Mouse (Mus musculus) ES-Bruce4 (cell line): ENCODE results near the gene Spata5. TPM values are rescaled to one million over a fixed set of nuclear protein-coding genes. Genes with fewer than 3 reads are reported as not detected.
A peak's percentile ranks its signal among the peaks of the same experiment; 100 is the strongest.

ENCODE experiments used
- H3K27ac ChIP-seq: 2 replicates; pipeline ENCODE4 v1.5.1; 2012; ENCODE audit warnings: low read length, inconsistent platforms; ENCODE audit not compliant: insufficient read depth
- H3K27me3 ChIP-seq: 2 replicates; pipeline ENCODE4 v1.6.1; 2012; ENCODE audit warnings: mild to moderate bottlenecking, low read length, inconsistent platforms; ENCODE audit not compliant: control insufficient read depth, poor library complexity, insufficient read depth, severe bottlenecking
- H3K36me3 ChIP-seq: 2 replicates; pipeline ENCODE4 v1.6.1; 2012; ENCODE audit warnings: inconsistent platforms, mild to moderate bottlenecking, low read length, moderate library complexity; ENCODE audit not compliant: control insufficient read depth, poor library complexity, insufficient read depth, severe bottlenecking
- H3K4me1 ChIP-seq: one replicate; pipeline ENCODE4 v1.8.1; 2011; ENCODE audit warnings: low read length; ENCODE audit not compliant: control insufficient read depth, insufficient read depth
- H3K4me3 ChIP-seq: 2 replicates; pipeline ENCODE4 v1.5.1; 2011; ENCODE audit warnings: low read depth, mild to moderate bottlenecking, low read length
- H3K9ac ChIP-seq: 2 replicates; pipeline ENCODE4 v1.6.1; 2012; ENCODE audit warnings: low read depth, mild to moderate bottlenecking, inconsistent platforms; ENCODE audit not compliant: poor library complexity, severe bottlenecking
- H3K9me3 ChIP-seq: replicated peaks from 2 replicates; pipeline ENCODE4 v1.6.1; 2012; ENCODE audit warnings: mild to moderate bottlenecking, low read length, inconsistent platforms; ENCODE audit not compliant: control insufficient read depth, poor library complexity, insufficient read depth, severe bottlenecking
- CTCF ChIP-seq: IDR thresholded peaks from one replicate; pipeline ENCODE4 v1.8.1; 2011; ENCODE audit warnings: low read depth, low read length
- EP300 ChIP-seq: IDR thresholded peaks from 2 replicates; pipeline ENCODE4 v1.6.1; 2011; ENCODE audit warnings: low read depth, low read length; ENCODE audit not compliant: insufficient read depth
- POLR2A ChIP-seq: IDR thresholded peaks from one replicate; pipeline ENCODE4 v1.8.1; 2011; ENCODE audit warnings: low read length; ENCODE audit not compliant: insufficient read depth
- polyA plus RNA-seq: library from polyadenylated mRNA; stranded (reverse); fragments of >200 nt; gene quantifications from 2 replicates; pipeline ENCODE4 v1.2.4, GENCODE M21; 2011; ENCODE audit warnings: low read depth; ENCODE audit not compliant: missing spikeins, insufficient read depth, insufficient read length

Gene Spata5
- polyA plus RNA-seq, 1 experiment: 56.6 TPM

DNA sequence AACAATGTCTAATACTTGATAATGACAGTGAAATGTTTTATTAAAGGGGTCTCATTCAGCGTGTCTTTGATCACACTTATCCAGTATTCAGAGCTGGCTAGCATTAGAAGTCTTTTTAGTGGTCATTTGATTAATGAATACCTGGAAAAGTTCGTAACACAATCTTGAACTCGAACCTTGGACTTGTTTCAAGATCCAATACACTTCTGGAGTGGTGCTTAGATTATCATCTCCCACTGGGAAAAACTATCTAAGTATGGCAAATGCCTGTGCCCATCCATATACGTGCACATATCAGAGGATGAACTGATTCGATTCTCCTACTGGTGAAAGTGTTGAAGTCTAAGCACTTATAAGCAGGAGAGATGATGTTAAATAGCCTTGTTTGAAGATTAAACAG is 1.4 kb upstream of the Spata5 start:
- TF ChIP-seq CTCF: no peak
- TF ChIP-seq POLR2A: no peak
- no peak for TF ChIP-seq EP300
- no peak overlapping the region for H3K4me3 ChIP-seq

GRCm38 (mm10) chr3:37418961-37419457 is 687 bp upstream of the Spata5 start:
- Histone ChIP-seq H3K27me3 (no peaks in the 10 kb centered on the region), H3K4me3 (peak overlapping the region; percentile 92), H3K36me3 (no peaks in the 10 kb centered on the region; the same call in 1 of the 2 replicates), H3K9me3 (no peaks in the 10 kb centered on the region), H3K4me1 (no peaks in the 10 kb centered on the region), H3K9ac (peak overlapping the region; percentile 77), H3K27ac (peak overlapping the region; percentile 32)
- TF ChIP-seq CTCF (no peak), EP300 (no peak), POLR2A (no peak)

More for the DNA sequence above, 1.4 kb upstream of the Spata5 start:
- no peaks in the 10 kb centered on the region for H3K27me3 ChIP-seq
- H3K27ac ChIP-seq: no peak overlapping the region
- H3K4me1 ChIP-seq: no peaks in the 10 kb centered on the region
- H3K9me3 ChIP-seq: no peaks in the 10 kb centered on the region
- H3K9ac ChIP-seq: peak overlapping the region; percentile 77
- H3K36me3 ChIP-seq: no peaks in the 10 kb centered on the region; the same call in 1 of the 2 replicates

GRCm38 (mm10) chr3:37420072-37420471 is 376 bp downstream of the Spata5 start, which contains the start of gene Nudt6:
TSS of gene Nudt6 (minus strand) at chr3:37420211.
- H3K36me3 ChIP-seq: no peaks in the 10 kb centered on the region; the same call in 1 of the 2 replicates
- peak within 1 kb of the TSS; percentile 92 for H3K4me3 ChIP-seq
- H3K9ac ChIP-seq: peak within 1 kb of the TSS; percentile 77
- H3K4me1 ChIP-seq: no peaks in the 10 kb centered on the region
- H3K27me3 ChIP-seq: no peaks in the 10 kb centered on the region
- TF ChIP-seq CTCF (no peak), EP300 (no peak), POLR2A (no peak)
- H3K27ac ChIP-seq: peak within 1 kb of the TSS; percentile 49
- no peaks in the 10 kb centered on the region for H3K9me3 ChIP-seq

GRCm38 (mm10) chr3:37420641-37421040 is 945 bp downstream of the Spata5 start:
- H3K4me1 ChIP-seq: no peaks in the 10 kb centered on the region
- TF ChIP-seq EP300: no peak
- TF ChIP-seq CTCF: no peak
- TF ChIP-seq POLR2A: no peak
- peak overlapping the region; percentile 74 for H3K9ac ChIP-seq
- peak overlapping the region; percentile 13 for H3K27ac ChIP-seq
- peaks cover 3% of the 10 kb centered on the region; the same call in 1 of the 2 replicates for H3K36me3 ChIP-seq
- no peaks in the 10 kb centered on the region for H3K9me3 ChIP-seq
- peak overlapping the region; percentile 90 for H3K4me3 ChIP-seq
- H3K27me3 ChIP-seq: no peaks in the 10 kb centered on the region

- peaks cover 6% of the 10 kb centered on the region for H3K36me3 ChIP-seq
- H3K4me3 ChIP-seq: peak overlapping the region; percentile 90
- TF ChIP-seq POLR2A (no peak), CTCF (no peak), EP300 (no peak)
- H3K9me3 ChIP-seq: no peaks in the 10 kb centered on the region
- no peaks in the 10 kb centered on the region for H3K27me3 ChIP-seq
- peak overlapping the region; percentile 74 for H3K9ac ChIP-seq
- H3K4me1 ChIP-seq: no peaks in the 10 kb centered on the region
- no peak overlapping the region for H3K27ac ChIP-seq
Measured at GRCm38 (mm10) chr3:37421179-37421578, 1.5 kb downstream of the Spata5 start.

DNA sequence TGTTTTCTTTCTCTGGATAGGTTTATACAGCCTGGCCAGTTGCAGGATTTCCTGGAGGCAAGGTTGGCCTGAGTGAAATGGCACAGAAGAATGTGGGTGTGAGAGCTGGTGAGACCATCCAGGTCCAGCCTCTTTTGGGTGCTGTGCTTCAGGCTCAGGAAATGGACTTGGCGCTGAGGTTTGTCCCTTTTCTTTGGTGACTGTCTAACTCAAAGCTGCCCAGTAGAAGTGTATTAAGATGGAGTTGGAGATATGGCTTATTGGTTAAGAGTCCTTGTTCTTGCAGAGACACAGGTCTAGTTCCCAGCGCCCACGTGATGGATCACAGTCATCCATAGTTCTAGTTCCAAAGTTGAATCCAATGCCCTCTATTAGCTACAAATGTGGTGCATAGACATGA is 6.4 kb downstream of the Spata5 start:
- Histone ChIP-seq H3K36me3 (peaks cover 23% of the 10 kb centered on the region), H3K4me3 (no peak overlapping the region), H3K4me1 (no peaks in the 10 kb centered on the region), H3K27ac (no peak overlapping the region), H3K9ac (no peak overlapping the region), H3K27me3 (no peaks in the 10 kb centered on the region), H3K9me3 (no peaks in the 10 kb centered on the region)
- no peak for TF ChIP-seq CTCF
- no peak for TF ChIP-seq POLR2A
- no peak for TF ChIP-seq EP300
